Mouse (Mus musculus) liver, embryonic 14.5 days (tissue): ENCODE results near the gene Perm1. TPM values are rescaled to one million over a fixed set of nuclear protein-coding genes. Genes with fewer than 3 reads are reported as not detected.

Source experiments
- ATAC-seq: fragments of 200-750 bp; cut with Nextera tagmentation; 2 replicates; pipeline ENCODE4 v1.8.0; 2017; ENCODE audit warnings: moderate number of reproducible peaks, mild to moderate bottlenecking, moderate library complexity; ENCODE audit not compliant: insufficient read depth
- DNase-seq, 3 experiments: peaks; one replicate each; pipeline ENCODE4 v3.0.0-alpha.2; 2012 to 2013; ENCODE audit warnings: low read depth in 3 of 3, low spot score in 3 of 3
- H3K27ac ChIP-seq: fragments of 300-500 bp; sonication (generic); 2 replicates; pipeline ENCODE4 v1.5.1; 2014; ENCODE audit warnings: moderate library complexity, mild to moderate bottlenecking, control low read depth, inconsistent platforms
- H3K27me3 ChIP-seq: fragments of 300-500 bp; sonication (generic); 2 replicates; pipeline ENCODE4 v1.6.1; 2014; ENCODE audit warnings: mild to moderate bottlenecking, low read length, moderate library complexity; ENCODE audit not compliant: control insufficient read depth, insufficient read depth
- H3K36me3 ChIP-seq: fragments of 300-500 bp; sonication (generic); replicated peaks from 2 replicates; pipeline ENCODE4 v1.6.1; 2014; ENCODE audit warnings: low read depth; ENCODE audit not compliant: control insufficient read depth, insufficient read depth
- H3K4me1 ChIP-seq, 2 experiments: fragments of 200-500 bp in 1 of 2; fragments of 300-500 bp in 1 of 2; sonication (generic) in 1 of 2; replicated peaks; 2 replicates each; pipeline ENCODE4 v1.6.1; 2012 to 2014; ENCODE audit warnings: antibody characterized with exemption in 1 of 2, inconsistent platforms in 1 of 2, low read length in 1 of 2; ENCODE audit not compliant: control insufficient read depth in 2 of 2, insufficient read depth in 2 of 2
- H3K4me2 ChIP-seq: fragments of 300-500 bp; sonication (generic); 2 replicates; pipeline ENCODE4 v1.6.1; 2014; ENCODE audit warnings: low read depth, mild to moderate bottlenecking, control low read depth, moderate library complexity
- H3K4me3 ChIP-seq, 2 experiments: fragments of 200-500 bp in 1 of 2; fragments of 300-500 bp in 1 of 2; sonication (generic) in 1 of 2; 2 replicates each; pipeline ENCODE4 v1.5.1; 2012 to 2014; ENCODE audit warnings: low read depth in 2 of 2, low read length in 2 of 2, mild to moderate bottlenecking in 2 of 2, control low read depth in 1 of 2, inconsistent platforms in 1 of 2, moderate library complexity in 1 of 2; ENCODE audit not compliant: insufficient read depth in 1 of 2
- H3K9ac ChIP-seq: fragments of 300-500 bp; sonication (generic); replicated peaks from 2 replicates; pipeline ENCODE4 v1.6.1; 2014; ENCODE audit warnings: mild to moderate bottlenecking, control low read depth, moderate library complexity
- H3K9me3 ChIP-seq: fragments of 300-500 bp; sonication (generic); 2 replicates; pipeline ENCODE4 v1.6.1; 2016; ENCODE audit warnings: low read length, mixed read lengths; ENCODE audit not compliant: control insufficient read depth
- CTCF ChIP-seq: IDR thresholded peaks from 2 replicates; pipeline ENCODE4 v1.5.1; 2016; ENCODE audit warnings: antibody characterized with exemption, low read depth, control low read depth
- EP300 ChIP-seq: IDR thresholded peaks from 2 replicates; pipeline ENCODE4 v1.6.1; 2016; ENCODE audit warnings: antibody characterized with exemption, low read depth
- WGBS: fragments of 180-500 bp; shearing (Covaris S2); extraction: QIAGEN DNeasy Blood & Tissue Kit; methylation state at CpG from one replicate; pipeline ENCODE4 v1.1.7; 2014; ENCODE audit not compliant: insufficient replicate concordance; 5-methylcytosine and 5-hydroxymethylcytosine counted together
- microRNA-seq: library from miRNA; unstranded; fragments of <30 nt; microRNA quantifications from one replicate; pipeline ENCODE4, GENCODE M21; 2016
- polyA plus RNA-seq, 2 experiments: library from polyadenylated mRNA; depleted of rRNA in 1 of 2; stranded (reverse) in 1 of 2; unstranded in 1 of 2; fragments of >200 nt; fragmentation: Nextera tagmentation in 1 of 2; extraction: Ambion mirVana in 1 of 2; gene quantifications; 2 replicates each; pipeline versions ENCODE4 v1.2.1 to v1.2.3; 2012 to 2014

Perm1 gene
- polyA plus RNA-seq, 2 experiments: 0.03 TPM; not detected in 1

- ATAC-seq (peak; percentile 86), DNase-seq (peak; percentile 73 to 88 (median 75))
- peaks cover 4% of the 10 kb centered on the region for H3K27me3 ChIP-seq
- H3K4me1 ChIP-seq: peaks cover 23 to 48% of the 10 kb centered on the region in 2 experiments
- H3K4me3 ChIP-seq: peak overlapping the region; percentile 30 to 52
- H3K4me2 ChIP-seq: peak overlapping the region; percentile 93
- TF ChIP-seq EP300 (peak; percentile 99), CTCF (no peak)
- H3K9ac ChIP-seq: peak overlapping the region; percentile 86
- H3K9me3 ChIP-seq: no peaks in the 10 kb centered on the region
- peak overlapping the region; percentile 98 for H3K27ac ChIP-seq
- 9% methylated on average over 7 of the region's 7 CpGs for WGBS
- H3K36me3 ChIP-seq: peaks cover 39% of the 10 kb centered on the region
Observed at GRCm38 (mm10) chr4:156253043-156253442, 37.4 kb downstream of the Perm1 start.

GRCm38 (mm10) chr4:156254361-156255077, 38.9 kb downstream of the Perm1 start:
- DNase-seq: peak; percentile 59 to 64 (median 61)

GRCm38 (mm10) chr4:156255078-156255839, 39.6 kb downstream of the Perm1 start, which contains the start of gene Samd11:
Gene Samd11, minus strand, starts transcription at chr4:156255657.
- TF ChIP-seq EP300 (no peak), CTCF (no peak)
- Histone ChIP-seq H3K4me3 (peak within 1 kb of the TSS; percentile 70 to 73), H3K27me3 (peaks cover 4% of the 10 kb centered on the region), H3K4me1 (peaks cover 23 to 40% of the 10 kb centered on the region in 2 experiments), H3K4me2 (peak within 1 kb of the TSS; percentile 74), H3K9me3 (no peaks in the 10 kb centered on the region), H3K27ac (peak within 1 kb of the TSS; percentile 97), H3K36me3 (peaks cover 17% of the 10 kb centered on the region), H3K9ac (peak within 1 kb of the TSS; percentile 91)
- ATAC-seq (peak; percentile 34), DNase-seq (peak; percentile 37 to 44 (median 43))
- 3% methylated on average over 26 of the region's 26 CpGs for WGBS

More at GRCm38 (mm10) chr4:156254361-156255077, 38.9 kb downstream of the Perm1 start:
- H3K4me2 ChIP-seq: peak overlapping the region; percentile 74
- TF ChIP-seq CTCF (no peak), EP300 (no peak)
- peak; percentile 56 for ATAC-seq
- peaks cover 25% of the 10 kb centered on the region for H3K36me3 ChIP-seq
- H3K4me1 ChIP-seq: peaks cover 23 to 46% of the 10 kb centered on the region in 2 experiments
- peak overlapping the region; percentile 91 for H3K9ac ChIP-seq
- H3K27ac ChIP-seq: peak overlapping the region; percentile 97
- H3K27me3 ChIP-seq: peaks cover 4% of the 10 kb centered on the region
- H3K9me3 ChIP-seq: no peaks in the 10 kb centered on the region
- H3K4me3 ChIP-seq: peak overlapping the region; percentile 70 to 73
- 2% methylated on average over 30 of the region's 30 CpGs for WGBS

Small RNA genes within 50 kb of the gene (microRNA-seq; reads per million reads assigned to microRNA genes)
- gene Mir7658: 4.2 reads per million, percentile 3 among the genes with 10 or more reads in this experiment

Other genes with a start within 250 kb of the Perm1 start
- 2.8 and 2.9 TPM in 2 replicates for gene B3galt6, start 223.2 kb upstream of the Perm1 start, polyA plus RNA-seq (2012; rRNA removed)
- gene B3galt6, start 223.2 kb upstream of the Perm1 start, polyA plus RNA-seq (2014; fragmentation: Nextera tagmentation; extraction: Ambion mirVana): 3.7 TPM in 2 replicates
- 20.1 and 26.8 TPM in 2 replicates for gene Sdf4, start 223.0 kb upstream of the Perm1 start, polyA plus RNA-seq (2012; rRNA removed)
- 72.1 and 79.4 TPM in 2 replicates for gene Sdf4, start 223.0 kb upstream of the Perm1 start, polyA plus RNA-seq (2014; fragmentation: Nextera tagmentation; extraction: Ambion mirVana)
- gene Tnfrsf4, start 202.0 kb upstream of the Perm1 start, polyA plus RNA-seq (2012; rRNA removed): 1.0 and 1.8 TPM in 2 replicates
- gene Tnfrsf4, start 202.0 kb upstream of the Perm1 start, polyA plus RNA-seq (2014; fragmentation: Nextera tagmentation; extraction: Ambion mirVana): 0.13 TPM in 2 replicates
- 0.39 and 0.92 TPM in 2 replicates for gene Tnfrsf18, start 189.7 kb upstream of the Perm1 start, polyA plus RNA-seq (2012; rRNA removed)
- 0.39 and 0.53 TPM in 2 replicates for gene Tnfrsf18, start 189.7 kb upstream of the Perm1 start, polyA plus RNA-seq (2014; fragmentation: Nextera tagmentation; extraction: Ambion mirVana)
- 0.42 and 0.71 TPM in 2 replicates for gene Ttll10, start 156.5 kb upstream of the Perm1 start, polyA plus RNA-seq (2012; rRNA removed)
- gene Ttll10, start 156.5 kb upstream of the Perm1 start, polyA plus RNA-seq (2014; fragmentation: Nextera tagmentation; extraction: Ambion mirVana): 0.28 and 0.38 TPM in 2 replicates
- 15.6 and 16.4 TPM in 2 replicates for gene 9430015G10Rik, start 105.9 kb upstream of the Perm1 start, polyA plus RNA-seq (2012; rRNA removed)
- gene 9430015G10Rik, start 105.9 kb upstream of the Perm1 start, polyA plus RNA-seq (2014; fragmentation: Nextera tagmentation; extraction: Ambion mirVana): 8.7 and 10.5 TPM in 2 replicates
- gene Rnf223, start 85.4 kb upstream of the Perm1 start, polyA plus RNA-seq (2012; rRNA removed): 0.27 and 0.35 TPM in 2 replicates
- gene Rnf223, start 85.4 kb upstream of the Perm1 start, polyA plus RNA-seq (2014; fragmentation: Nextera tagmentation; extraction: Ambion mirVana): 0.13 TPM in 1 of 2 replicates, not detected in the other
- 18.5 TPM in 2 replicates for gene Agrn, start 18.4 kb upstream of the Perm1 start, polyA plus RNA-seq (2012; rRNA removed)
- gene Agrn, start 18.4 kb upstream of the Perm1 start, polyA plus RNA-seq (2014; fragmentation: Nextera tagmentation; extraction: Ambion mirVana): 6.7 and 7.2 TPM in 2 replicates
- gene Isg15, start 15.1 kb upstream of the Perm1 start, polyA plus RNA-seq (2012; rRNA removed): 5.8 and 6.1 TPM in 2 replicates
- 0.90 and 1.3 TPM in 2 replicates for gene Isg15, start 15.1 kb upstream of the Perm1 start, polyA plus RNA-seq (2014; fragmentation: Nextera tagmentation; extraction: Ambion mirVana)
- gene AW011738, start 12.6 kb upstream of the Perm1 start, polyA plus RNA-seq (2012; rRNA removed): 0.49 and 0.66 TPM in 2 replicates
- 0.23 TPM in 1 of 2 replicates, not detected in the other for gene AW011738, start 12.6 kb upstream of the Perm1 start, polyA plus RNA-seq (2014; fragmentation: Nextera tagmentation; extraction: Ambion mirVana)
- gene Plekhn1, start 19.0 kb downstream of the Perm1 start, polyA plus RNA-seq (2012; rRNA removed): 9.9 and 10.8 TPM in 2 replicates
- 2.7 and 5.2 TPM in 2 replicates for gene Plekhn1, start 19.0 kb downstream of the Perm1 start, polyA plus RNA-seq (2014; fragmentation: Nextera tagmentation; extraction: Ambion mirVana)
- gene Noc2l, start 20.1 kb downstream of the Perm1 start, polyA plus RNA-seq (2012; rRNA removed): 62.7 and 68.0 TPM in 2 replicates
- gene Noc2l, start 20.1 kb downstream of the Perm1 start, polyA plus RNA-seq (2014; fragmentation: Nextera tagmentation; extraction: Ambion mirVana): 40.2 and 50.7 TPM in 2 replicates
- 56.1 and 56.9 TPM in 2 replicates for gene Samd11, start 39.8 kb downstream of the Perm1 start, polyA plus RNA-seq (2012; rRNA removed)
- gene Samd11, start 39.8 kb downstream of the Perm1 start, polyA plus RNA-seq (2014; fragmentation: Nextera tagmentation; extraction: Ambion mirVana): 21.5 and 24.8 TPM in 2 replicates
- gene Vmn2r-ps159, start 115.2 kb downstream of the Perm1 start, polyA plus RNA-seq (2012; rRNA removed): not detected in 2 replicates
- gene Vmn2r-ps159, start 115.2 kb downstream of the Perm1 start, polyA plus RNA-seq (2014; fragmentation: Nextera tagmentation; extraction: Ambion mirVana): not detected in 2 replicates